Mouse (Mus musculus): ENCODE measurements at regions not wholly inside any gene's neighbourhood (a gene's known extent, or its start where the extent isn't known, plus 50 kb on each side); places are given as distances from the start of the nearest gene placed in this dataset.

GRCm38 (mm10) chr7:68814823-68815666, 66.0 kb upstream of the Arrdc4 start:
- no peak for DNase-seq (ENCODE audit: low spot score)
- no peak overlapping the region for H3K4me3 ChIP-seq

GRCm38 (mm10) chr7:68809782-68810181, 60.7 kb upstream of the Arrdc4 start:
- H3K4me3 ChIP-seq = no peak overlapping the region
- H3K36me3 ChIP-seq = no peaks in the 10 kb centered on the region
- no peak for DNase-seq (ENCODE audit: low spot score)
- no peak overlapping the region for H3K27ac ChIP-seq
- H3K27me3 ChIP-seq (ENCODE audit: low read depth, poor library complexity, severe bottlenecking) = no peaks in the 10 kb centered on the region
- H3K9me3 ChIP-seq (replicated peaks) = no peaks in the 10 kb centered on the region
- 52% methylated on average over 8 of the region's 8 CpGs for WGBS
- peaks cover 10% of the 10 kb centered on the region for H3K4me1 ChIP-seq

More at GRCm38 (mm10) chr7:68814823-68815666, 66.0 kb upstream of the Arrdc4 start:
- 92% methylated on average over 15 of the region's 15 CpGs for WGBS
- no peak overlapping the region for H3K27ac ChIP-seq
- no peaks in the 10 kb centered on the region for H3K27me3 ChIP-seq (ENCODE audit: low read depth, poor library complexity, severe bottlenecking)
- H3K9me3 ChIP-seq (replicated peaks) = no peaks in the 10 kb centered on the region
- H3K36me3 ChIP-seq = no peaks in the 10 kb centered on the region
- H3K4me1 ChIP-seq = peaks cover 7% of the 10 kb centered on the region
